Mouse (Mus musculus): Measurements from ENCODE around the gene Ino80b. TPM values are rescaled to one million over a fixed set of nuclear protein-coding genes. Genes with fewer than 3 reads are reported as not detected.

The Ino80b gene
- total RNA-seq, 2 experiments from 2014 or later, result 4.8 to 14.0 TPM

DNA sequence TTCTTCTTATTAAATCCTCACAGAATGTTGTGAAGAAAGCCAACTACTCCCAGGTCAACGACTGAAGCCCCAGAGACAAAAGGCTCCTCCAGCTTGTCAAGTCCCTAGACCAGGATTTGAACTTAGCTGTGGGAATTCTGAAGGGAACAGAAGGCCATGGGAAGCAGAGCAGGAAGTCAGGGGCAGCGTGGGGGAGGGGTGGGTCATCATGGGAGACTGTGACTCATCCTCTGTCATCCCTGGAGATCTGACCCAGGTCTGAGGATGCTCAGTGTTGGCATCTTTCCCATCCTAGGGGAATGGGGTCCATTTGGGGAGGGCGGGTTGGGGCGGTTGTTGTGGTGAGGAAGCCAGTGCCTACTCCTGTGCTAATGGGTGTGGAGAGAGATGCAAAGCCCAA, 16.4 kb upstream of the Ino80b start:
- DNase-seq, result no peak

DNA sequence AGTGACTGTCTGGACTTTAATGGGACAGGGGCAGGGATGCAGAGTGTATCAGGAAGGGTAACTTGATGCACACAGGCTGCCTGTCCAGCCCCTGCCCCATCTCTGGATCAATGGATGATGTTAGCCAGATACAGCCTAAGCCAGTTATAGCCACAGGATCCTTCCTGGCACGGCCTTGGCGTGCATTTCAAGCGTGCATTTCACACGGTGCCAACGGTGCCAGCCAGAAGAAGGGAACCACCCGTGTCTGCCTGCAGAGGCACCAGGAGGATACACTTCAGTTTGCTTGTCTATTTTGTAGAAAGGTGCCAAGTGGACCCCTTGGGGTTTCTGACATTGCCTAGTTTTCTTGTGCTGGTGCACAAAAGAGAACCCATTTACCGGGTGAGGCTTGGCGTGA, 14.8 kb upstream of the Ino80b start:
- DNase-seq, result no peak

DNA sequence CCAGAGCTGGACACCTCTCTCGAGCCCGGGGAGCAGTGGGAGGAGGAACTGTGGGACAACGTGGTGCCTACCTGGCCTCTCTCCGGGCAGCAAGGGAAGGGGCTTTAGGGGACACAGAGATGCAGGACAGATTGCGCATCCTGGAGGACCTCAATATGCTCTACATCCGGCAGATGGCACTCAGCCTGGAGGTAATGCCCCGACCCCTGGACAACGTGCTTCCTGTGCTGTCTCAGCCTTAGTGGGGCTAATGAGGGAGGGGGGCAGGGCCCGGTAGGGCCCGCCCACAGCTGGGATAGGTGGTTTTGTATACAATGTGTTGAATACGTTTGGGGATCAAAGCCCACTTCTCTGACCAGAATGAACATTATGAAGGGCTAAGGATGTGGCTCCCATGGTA, 12.8 kb upstream of the Ino80b start:
- DNase-seq, result peak; percentile 52

DNA sequence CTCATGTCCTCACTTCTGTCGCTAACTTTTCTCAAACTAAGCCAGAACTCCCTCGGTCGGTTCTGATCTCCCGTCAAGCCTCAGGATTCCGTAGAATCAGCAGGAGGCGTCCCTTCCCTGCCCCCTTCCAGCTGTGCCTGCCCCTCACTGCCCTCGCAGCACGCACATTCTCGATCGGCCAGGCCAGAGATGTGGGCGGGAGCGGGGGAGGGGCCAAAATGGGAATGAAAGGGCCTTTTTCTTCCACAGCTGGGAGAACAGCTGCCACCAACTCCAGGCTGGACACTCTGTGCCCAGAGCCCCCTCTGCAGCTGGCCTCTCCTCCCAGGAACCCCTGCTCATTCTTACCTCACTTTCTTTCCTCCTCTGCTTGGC, 12.3 kb upstream of the Ino80b start:
- DNase-seq, result peak; percentile 93

DNA sequence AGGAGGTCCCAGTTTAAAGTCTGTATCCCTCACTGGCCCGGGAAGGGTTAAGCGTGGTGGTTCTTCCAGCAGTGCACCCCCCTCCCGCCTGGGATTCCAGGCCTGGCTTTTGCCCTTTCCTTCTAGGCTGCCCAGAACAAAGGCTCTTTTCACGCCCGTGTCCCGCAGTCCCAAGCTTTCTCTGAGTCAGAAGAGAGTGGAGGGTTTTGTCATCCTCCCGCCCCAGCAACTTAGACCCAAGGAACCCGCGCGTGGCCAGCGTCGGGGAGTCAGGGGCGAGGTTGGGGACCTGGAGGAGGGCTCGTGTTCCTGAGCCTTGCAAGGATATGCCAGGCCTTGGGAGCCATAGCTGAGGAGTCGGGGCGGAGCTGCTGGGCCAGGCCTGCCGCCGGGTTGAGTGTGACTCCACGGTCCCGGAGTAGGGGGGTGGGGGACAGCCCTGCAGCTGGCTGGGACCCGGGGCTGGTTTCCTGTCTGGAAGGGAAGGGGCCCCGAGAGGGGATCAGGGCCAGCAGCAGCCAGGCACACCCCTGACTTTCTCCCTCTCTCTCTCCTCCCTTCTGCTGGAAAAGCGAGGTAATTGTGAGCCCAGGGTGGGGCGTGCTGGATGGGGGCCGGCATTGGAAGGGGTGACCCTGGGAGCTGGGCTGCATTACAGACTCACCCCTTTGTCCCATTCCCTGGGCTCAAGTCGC, 11.8 kb upstream of the Ino80b start:
- peak; percentile 87 for DNase-seq

DNA sequence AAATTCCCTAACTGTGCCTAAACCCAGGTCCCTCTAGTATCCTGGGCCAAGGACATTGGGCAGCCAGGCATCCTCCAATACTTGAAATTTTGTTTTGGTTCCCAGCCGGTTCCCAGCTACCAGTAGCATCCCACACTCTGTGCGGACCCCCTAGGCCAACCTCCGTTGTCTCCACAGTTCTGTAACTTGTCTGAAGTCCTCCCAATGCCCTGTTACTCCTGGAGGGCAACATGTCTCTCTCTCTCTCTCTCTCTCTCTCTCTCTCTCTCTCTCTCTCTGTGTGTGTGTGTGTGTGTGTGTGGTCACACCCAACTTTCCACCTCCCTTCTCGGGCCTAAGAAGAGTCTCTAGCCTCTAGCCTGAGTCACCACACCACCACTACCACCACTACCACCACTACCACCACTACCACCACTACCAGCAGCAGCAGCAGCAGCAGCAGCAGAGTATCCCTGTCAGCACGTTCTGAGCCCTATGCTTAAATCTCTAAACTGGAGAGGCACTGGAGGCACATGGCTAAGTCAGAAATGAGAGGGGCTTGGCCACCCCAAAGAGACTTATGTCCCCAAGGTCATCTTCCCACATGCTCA, 11.2 kb upstream of the Ino80b start:
- DNase-seq, result no peak

DNA sequence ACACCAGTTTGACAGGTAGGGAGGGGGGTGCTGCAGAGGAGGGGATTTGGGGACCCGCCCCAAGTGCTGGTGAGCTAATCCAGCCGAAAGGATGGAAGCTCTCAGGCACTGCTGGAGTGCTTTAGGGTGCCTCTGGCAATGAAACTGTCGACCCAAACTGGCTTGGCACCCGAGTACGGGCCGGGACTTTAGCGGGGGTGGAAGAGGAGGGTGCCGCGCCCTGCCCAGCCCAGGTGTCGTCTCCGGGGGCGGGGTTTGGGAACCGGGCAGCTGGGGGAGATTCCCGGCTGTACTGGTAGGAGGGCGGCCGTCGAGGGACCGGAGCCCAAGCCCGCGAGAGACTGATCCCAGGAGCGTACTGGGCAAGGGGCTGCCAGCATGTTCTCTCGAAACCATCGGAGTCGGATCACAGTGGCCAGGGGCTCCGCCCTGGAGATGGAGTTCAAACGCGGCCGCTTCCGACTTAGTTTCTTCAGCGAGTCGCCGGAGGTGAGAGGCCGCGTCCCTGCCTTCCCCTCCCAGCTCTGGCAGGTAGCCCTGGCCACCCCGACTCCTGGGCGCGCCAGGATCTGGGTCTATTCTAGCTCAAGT, 10.4 kb upstream of the Ino80b start:
- DNase-seq, result peak; percentile 65

DNA sequence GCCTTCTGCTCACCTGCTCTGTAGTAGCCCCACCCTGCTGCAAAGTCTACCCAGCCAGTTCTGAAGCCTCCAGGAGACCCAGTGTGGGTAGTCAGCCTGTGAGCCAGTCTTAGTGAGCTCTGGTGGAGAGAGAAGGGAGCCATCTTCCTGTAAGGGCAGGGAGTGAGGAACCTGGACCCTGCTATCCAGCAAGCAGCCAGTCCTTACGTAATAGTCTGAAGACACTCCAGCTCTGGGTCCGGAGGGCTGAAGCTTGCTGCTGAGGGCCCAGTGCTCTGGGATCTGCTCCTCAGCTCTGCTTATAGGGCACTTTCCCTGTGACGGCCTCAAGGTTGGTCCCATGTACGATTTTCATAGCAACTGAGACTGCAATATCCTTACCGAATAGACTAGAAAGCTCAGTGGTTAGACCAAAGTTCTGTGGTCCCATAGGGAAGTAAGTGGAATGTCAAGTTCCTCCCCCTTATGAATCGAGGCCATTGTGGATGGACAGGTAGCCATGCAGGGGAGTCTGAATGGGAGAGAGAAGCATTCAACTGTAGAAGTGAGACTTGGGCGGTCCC, 9.8 kb upstream of the Ino80b start, which contains the start of gene Rtkn:
Rtkn (plus strand) TSS at position 513 of the 563 bp plus-strand sequence.
- DNase-seq, result no peak

DNA sequence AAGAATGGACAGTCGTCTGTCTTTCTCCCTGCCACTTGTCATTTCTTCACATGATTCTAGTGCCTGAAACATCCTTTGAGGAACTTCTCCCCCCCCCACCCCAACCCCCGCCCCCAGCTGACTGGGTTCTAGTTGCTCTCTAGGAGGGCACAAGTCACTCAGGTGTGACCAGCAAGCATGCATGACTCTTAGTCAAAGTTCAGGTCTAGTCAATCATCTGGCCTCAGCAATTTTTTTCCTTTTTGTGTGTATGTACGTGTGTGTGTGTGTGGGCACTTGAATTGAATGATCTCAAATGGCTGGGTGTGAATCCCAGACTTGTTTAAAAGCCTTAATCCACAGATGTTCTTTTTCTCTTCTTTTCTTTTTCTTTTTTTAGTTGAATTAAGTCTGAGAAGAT, 9.0 kb upstream of the Ino80b start:
- DNase-seq, result no peak

DNA sequence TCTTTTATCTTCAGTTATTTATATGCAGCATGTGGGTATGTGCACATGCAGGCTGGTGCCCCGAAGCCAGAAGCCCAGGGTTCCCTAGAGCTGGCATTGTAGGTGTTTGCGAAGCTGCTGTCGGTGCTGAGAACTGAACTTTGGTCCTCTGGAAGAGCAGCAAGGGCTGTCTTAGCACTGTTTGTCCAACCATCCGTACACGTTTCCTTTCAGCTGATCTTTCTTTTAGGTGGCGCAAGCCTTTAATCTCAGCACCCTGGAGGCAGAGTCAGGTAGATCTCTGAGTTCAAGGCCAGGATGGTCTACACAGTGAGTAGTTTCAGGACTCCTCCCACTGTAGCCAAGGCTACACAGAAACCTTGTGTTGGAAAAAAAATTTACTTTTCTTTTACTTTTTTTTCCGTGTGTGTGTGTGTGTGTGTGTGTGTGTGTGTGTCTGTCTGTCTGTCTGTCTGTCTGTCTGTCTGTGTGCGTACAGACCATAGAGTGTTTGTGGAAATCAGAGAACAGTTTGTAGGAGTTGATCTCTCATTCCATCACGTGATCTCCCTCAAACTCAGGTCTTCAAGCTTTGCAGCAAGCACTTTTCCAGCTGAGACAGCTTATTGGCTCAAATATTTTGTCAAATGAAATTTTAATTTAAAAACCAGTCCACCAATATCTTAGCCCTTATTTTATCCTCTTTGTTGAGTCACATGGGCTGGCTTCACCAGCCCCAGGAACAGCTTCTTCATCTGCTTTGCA, 7.1 kb upstream of the Ino80b start:
- no peak for DNase-seq

DNA sequence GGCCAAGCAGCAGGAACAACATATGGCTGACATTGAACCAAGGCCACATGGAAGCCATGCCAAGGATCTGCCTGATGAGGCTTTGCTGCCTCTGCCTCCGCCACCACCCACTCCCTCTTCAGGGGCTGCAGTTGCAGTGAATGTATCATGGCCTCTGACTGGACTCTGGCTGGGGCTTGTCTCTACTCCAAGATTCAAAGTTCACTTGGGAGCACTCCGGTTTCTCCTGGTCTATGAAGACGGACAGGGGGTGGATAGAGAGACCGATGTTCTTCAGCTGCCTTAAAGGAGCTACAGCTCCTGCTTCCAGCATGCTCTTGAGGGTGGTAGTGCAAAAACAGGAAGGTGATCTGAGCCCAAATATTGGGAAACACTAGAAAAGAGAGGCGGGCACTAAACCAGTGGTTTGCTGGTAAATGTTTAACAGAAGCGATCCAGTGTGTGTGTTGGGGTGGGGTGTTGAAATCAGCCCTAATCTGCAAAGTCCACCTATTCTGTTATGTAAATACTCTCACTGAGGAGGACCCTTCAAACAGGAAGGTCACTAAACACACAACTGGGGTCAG, 6.3 kb upstream of the Ino80b start:
- DNase-seq, result no peak

DNA sequence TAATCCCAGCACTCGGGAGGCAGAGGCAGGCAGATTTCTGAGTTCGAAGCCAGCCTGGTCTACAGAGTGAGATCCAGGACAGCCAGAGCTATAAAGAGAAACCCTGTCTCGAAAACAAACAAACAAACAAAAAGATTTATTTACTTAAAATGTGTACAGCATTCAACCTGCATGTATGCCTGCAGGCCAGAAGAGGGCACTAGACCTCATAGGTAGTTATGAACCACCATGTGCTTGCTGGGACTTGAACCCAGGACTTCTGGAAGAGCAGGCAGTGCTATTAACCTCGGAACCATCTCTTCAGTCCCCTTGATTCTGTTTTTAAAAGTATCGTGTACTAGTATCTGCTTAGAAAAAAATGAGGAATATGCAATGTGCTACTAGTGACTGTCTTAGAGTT, 2.2 kb upstream of the Ino80b start:
- DNase-seq, result no peak

DNA sequence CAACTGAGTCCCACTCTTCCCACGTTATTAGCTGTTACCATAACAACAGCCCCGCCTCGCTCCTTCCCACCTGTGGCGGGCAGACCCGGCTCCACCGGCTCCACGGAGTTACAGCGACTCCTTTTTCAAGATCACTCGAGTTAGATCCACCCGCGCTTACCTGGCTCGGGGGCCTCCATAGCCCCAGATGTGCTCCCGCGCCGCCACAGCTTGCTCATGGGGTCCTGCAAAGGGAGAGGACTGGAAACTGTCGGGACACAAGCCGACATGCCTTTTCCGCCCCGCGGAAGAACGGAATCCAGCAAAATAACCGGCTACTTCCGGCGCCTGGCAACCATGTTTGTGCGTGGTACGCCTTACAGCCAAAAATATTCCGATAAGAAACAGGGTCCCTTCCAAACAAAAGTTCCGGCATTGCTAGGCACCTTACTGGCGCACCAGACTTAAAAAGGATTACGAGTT, 349 bp downstream of the Ino80b start:
- DNase-seq, result peak; percentile 89

DNA sequence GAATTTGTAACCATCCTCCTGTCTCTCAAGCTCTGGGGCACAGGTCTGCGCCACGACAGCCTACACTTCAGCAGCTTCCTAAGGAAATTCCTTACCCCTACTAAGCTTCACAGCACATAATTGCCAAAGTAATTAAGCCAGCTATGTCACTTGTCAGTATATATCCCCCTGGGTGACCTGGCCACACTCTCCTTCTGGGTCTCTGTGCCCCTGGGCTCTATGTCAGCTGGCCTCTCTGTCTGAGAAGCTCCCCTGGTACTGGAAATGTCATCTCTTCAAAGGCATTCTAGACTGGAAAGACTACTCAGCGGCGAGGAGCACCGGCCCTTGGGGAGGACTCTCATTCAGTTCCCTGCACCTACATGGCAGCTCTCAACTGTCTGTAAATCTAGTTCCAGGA, 2.3 kb downstream of the Ino80b start:
- no peak for DNase-seq

DNA sequence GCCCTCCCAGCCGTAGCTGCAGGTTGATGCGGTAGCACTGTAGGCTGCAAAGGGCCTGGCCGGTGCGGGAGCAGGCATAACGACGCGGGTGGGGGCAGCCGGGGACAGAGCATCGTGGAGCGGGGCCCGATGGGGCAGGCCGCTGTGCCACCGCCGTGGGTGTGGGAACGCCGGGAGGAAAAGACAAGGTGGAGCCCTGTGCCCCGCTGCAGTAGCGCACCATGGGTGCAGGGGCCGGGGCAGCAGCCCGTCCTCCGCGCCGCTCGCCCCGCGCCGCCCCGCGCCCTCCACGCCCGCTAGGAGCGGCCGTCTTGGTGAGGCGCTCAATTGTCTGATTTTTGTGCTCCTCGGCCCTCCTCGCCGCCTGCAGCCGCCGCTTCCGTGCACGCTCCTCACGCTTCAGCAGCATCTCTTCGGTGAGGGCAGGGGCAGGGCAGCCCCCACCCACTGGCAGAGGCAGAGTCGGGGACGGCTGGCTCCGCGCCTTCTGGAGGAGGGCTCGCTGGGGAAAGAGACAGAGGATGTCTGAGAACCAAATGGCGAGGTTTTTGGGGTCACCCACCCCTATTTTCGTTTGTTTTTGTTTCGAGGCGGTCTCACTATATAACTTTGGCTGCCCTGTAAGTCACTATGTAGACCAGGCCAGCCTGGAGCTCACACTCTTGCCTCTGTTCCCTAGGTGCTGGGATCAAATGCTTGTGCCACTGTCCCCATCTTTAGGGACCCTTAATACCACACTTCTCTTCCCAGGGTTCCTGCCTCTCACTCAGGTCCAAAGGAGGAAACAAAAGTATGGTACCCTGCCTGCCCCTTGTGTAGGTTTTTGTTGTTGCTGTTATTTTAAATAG, 3.1 kb downstream of the Ino80b start:
- no peak for DNase-seq

DNA sequence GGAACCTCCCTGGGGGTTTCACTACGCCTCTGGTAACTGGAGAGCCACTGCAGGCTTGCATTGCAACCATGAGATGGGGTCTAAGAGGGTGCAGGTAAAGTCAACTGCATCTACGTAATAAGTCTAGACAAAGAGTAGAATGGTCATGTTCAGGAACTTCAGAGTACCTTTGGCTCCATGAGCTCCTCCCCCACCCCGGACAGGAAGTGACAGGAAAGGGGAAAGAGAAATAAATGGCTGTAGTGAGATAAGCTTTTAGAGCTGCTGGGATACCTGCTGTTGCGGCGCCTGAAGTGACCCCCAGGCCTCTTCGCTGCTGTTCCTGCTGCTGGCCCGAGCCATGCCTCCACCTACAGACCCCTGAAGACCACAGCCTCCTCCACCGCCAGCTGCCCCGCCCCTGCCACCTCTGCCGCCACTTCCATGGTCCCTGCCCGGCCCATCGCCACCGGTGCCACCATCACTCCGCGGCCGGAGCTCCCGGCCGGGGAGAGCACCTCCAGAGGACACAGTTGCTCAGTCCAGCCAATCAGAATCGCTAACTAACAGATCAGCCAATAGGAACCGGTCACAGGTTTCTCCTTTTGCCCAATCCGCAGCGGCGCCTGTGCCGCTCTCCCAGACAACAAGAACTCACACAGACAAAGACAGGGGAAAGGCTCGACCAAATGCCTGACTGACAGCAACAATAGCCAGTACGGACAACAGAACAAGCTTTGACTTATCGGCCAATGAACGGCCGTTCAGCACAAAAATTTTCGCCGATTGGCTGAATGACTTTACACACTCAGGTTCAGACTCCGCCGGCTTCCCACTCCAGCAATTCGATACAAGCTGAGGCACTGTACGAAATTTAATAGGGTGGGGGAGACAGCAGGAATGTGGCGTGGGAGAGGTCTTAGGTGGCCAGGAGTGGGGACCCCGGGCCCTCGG, 4.0 kb downstream of the Ino80b start, which contains the start of gene Wbp1:
Wbp1 (minus strand) TSS at position 630 of the 933 bp plus-strand sequence.
- peak; percentile 96 for DNase-seq

DNA sequence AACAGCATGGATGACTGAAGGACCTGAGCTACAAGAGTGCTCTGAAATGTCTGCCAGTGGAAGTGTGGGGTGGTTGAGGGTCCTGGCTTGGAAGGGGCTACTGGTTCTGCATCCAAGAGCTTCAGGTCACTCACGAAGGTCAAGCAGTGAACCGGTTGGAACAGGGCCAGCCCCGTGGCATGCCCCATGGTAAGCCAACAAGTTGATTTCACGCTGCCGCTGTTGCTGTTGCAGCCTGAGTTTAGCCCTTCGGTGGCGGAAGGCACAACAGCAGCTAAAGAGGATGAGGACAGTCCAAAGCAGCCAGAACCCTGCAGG, 5.5 kb downstream of the Ino80b start:
- no peak for DNase-seq

DNA sequence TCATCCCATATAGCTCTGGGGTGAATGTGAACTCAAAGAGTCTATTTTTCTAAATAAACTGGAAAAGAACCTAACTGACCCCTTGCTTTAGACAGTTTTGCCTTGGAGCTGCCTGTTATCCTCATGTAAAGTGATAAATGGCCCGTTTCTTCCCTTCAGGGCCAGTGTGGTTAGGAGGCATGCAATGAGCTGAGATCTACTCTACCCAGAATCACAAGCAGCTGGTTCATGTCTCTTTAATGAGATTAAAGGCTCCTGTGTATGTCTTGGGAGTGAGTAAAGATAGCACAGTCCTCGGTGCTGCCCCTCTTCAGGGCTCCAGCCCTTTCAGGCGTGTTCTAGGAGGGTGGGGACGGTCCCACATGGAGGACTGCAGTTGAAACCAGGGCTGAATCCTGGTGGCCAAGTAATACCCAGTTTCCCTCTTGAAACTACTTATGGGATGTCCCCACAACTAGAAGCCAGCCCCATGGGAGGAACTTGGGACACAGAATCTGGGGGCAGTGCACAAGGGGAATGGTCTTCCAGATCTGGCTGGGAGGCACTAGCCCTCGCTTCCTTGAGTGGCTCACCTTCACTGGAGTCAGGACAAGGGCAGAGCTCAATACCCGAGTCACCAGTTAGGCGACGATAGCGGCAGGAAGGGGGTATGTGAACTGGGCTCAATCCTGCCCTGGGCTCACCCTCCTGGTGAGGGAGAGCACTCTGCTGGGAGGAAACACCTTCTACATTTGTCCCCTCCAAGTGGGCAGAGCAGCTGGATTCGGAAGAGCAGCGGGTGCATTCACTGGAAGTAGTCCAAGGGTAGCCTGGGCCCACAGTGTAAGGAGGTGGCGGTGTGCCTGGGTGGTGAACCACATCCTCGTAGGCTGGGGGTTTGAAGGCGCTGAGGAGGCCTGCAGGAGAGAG, 6.2 kb downstream of the Ino80b start:
- no peak for DNase-seq

DNA sequence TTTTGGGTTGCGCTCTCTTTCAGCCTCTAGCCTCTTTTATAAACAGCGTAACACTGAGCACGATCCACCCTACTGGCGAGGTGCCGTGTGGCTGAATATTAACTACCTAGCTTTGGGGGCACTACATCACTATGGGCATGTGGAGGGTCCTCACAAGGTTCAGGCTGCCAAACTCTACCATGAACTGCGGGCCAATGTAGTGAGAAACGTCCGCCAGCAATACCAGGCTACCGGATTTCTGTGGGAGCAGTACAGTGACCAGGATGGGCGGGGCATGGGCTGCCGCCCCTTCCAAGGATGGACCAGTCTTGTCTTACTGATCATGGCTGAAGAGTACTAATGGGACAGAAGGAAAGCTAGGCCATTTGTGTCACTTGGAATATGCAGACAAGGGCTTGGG, 6.9 kb downstream of the Ino80b start:
- no peak for DNase-seq
